Mouse (Mus musculus) embryo, embryonic 11.5 days (tissue): ENCODE measurements around the gene Dhrs3.

Source experiments
- DNase-seq: peaks from one replicate; pipeline ENCODE4 v3.0.0-alpha.2; 2012; ENCODE audit warnings: low read depth, low spot score

The Dhrs3 gene

GRCm38 (mm10) chr4:144898036-144898649, 5.5 kb downstream of the Dhrs3 start:
- no peak for DNase-seq

GRCm38 (mm10) chr4:144898737-144899136, 6.1 kb downstream of the Dhrs3 start:
- no peak for DNase-seq

- DNase-seq, result no peak
Observed at GRCm38 (mm10) chr4:144901561-144902111, 9.0 kb downstream of the Dhrs3 start.

- DNase-seq, result no peak
Observed at GRCm38 (mm10) chr4:144903088-144903487, 10.5 kb downstream of the Dhrs3 start.

- DNase-seq, result no peak
Observed at GRCm38 (mm10) chr4:144903932-144904331, 11.3 kb downstream of the Dhrs3 start.

- no peak for DNase-seq
Observed at GRCm38 (mm10) chr4:144905128-144905527, 12.5 kb downstream of the Dhrs3 start.

GRCm38 (mm10) chr4:144906001-144906889, 13.6 kb downstream of the Dhrs3 start:
- DNase-seq, result no peak

GRCm38 (mm10) chr4:144906978-144907703, 14.5 kb downstream of the Dhrs3 start:
- no peak for DNase-seq

- no peak for DNase-seq
Observed at GRCm38 (mm10) chr4:144908825-144909224, 16.2 kb downstream of the Dhrs3 start.

GRCm38 (mm10) chr4:144910281-144910680, 17.7 kb downstream of the Dhrs3 start:
- no peak for DNase-seq

GRCm38 (mm10) chr4:144913298-144914152, 20.9 kb downstream of the Dhrs3 start:
- no peak for DNase-seq

GRCm38 (mm10) chr4:144916520-144916919, 23.9 kb downstream of the Dhrs3 start:
- no peak for DNase-seq

GRCm38 (mm10) chr4:144917101-144917500, 24.5 kb downstream of the Dhrs3 start:
- no peak for DNase-seq

- DNase-seq, result no peak
Observed at GRCm38 (mm10) chr4:144918501-144918900, 25.9 kb downstream of the Dhrs3 start.

- no peak for DNase-seq
Observed at GRCm38 (mm10) chr4:144928693-144929436, 36.2 kb downstream of the Dhrs3 start.

GRCm38 (mm10) chr4:144929811-144930221, 37.2 kb downstream of the Dhrs3 start:
- no peak for DNase-seq

- no peak for DNase-seq
Observed at GRCm38 (mm10) chr4:144930366-144930765, 37.7 kb downstream of the Dhrs3 start.

- DNase-seq, result no peak
Observed at GRCm38 (mm10) chr4:144931167-144931566, 38.5 kb downstream of the Dhrs3 start.

GRCm38 (mm10) chr4:144934501-144934900, 41.9 kb downstream of the Dhrs3 start:
- DNase-seq, result no peak

GRCm38 (mm10) chr4:144936563-144937154, 44.0 kb downstream of the Dhrs3 start:
- DNase-seq, result no peak
